Mouse (Mus musculus) ovary, postnatal 36 days (tissue): Measurements from ENCODE around the gene Tspan18.

Experiments
- DNase-seq: peaks from one replicate; pipeline ENCODE4 v3.0.0; 2022; ENCODE audit warnings: low spot score, mixed read lengths

Tspan18 gene

DNA sequence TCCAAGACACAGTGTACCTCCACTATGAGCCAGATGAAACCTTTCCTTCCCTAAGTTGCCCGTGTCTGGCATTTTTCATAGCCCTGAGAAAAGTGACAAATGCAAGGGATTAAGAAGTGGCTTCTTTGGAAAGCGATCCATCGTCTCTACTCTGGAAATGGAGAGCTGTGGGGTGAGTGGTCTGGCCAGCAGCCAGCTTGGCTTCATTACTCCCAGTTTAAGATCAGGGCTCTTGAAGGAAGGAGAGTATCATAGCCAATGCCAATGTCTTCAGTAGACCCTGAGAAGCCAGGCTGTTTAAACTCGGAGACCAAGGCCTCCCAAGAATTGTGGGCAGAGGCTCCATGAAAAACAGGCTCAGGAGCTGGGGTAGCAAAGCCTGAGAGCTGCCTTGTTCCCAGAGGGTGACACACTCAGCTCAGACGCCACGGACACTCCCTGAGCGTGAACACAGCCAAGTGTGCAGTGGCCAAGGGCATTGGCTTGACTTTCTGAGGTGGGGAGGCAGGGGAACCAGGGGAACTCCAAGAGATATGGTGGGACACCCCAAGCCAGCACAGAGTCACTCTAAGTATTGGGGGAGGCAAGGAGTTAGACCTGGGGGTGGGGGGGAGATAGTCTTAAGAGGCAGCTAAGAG lies 115.8 kb downstream of the Tspan18 start:
- DNase-seq = no peak

DNA sequence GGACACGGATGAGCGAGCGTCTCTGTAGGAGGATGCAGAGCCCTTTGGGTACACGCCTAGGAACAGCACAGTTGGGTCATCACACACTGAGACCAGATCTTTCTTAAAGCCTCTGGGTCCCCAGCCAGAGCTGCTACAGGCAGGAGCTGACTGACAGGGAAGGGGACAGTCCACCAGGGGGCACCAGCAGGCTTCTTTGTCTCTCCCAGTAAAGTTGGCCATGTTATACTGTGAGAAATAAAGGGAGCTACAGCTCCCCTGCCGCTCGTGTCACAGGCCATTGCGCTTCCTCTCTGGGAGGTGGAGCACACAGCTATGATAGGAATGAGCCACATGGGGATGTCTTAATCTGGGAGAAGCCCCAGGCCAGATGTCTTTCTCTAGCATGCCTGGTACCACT lies 117.3 kb downstream of the Tspan18 start:
- DNase-seq = peak; percentile 85

DNA sequence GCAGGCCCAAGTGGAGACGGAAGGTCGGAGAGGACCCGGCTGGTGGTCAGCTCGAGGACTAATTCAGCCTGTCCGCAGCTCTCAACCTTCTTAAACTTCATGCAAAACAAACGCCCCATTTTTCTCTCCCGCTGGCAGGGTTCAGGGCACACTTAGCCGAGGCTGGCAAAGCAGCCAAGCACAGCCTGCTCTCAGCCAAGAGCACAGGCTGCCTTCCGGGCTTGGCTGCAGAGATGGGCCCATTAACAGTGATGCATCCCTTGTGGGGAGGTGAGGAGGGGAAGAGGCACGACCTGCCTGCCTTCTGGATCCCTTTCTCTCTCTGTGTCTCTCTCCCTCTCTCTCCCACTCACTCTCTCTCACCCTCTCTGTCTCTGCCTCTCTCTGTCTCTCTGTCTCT lies 118.5 kb downstream of the Tspan18 start:
- no peak for DNase-seq

DNA sequence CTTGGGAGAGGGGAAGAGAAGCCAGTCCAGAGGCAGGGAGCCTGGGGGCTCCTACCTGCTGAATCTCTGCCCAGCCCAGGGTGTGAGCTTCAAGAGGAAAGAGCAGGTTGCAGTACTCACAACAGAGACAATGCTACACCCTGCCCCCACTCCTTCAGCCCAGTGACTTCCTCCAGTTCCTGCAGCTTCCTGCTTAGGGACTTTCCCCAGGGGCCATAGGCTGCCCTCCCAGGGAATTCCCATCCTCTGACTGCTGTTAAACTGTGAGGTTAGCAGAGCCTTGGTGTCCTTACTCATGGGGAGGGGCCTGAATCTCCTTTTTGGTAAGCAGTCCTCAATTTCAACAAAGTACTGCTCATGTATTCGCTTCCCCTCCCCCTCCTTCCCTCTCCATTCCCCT lies 120.1 kb downstream of the Tspan18 start:
- DNase-seq = no peak

DNA sequence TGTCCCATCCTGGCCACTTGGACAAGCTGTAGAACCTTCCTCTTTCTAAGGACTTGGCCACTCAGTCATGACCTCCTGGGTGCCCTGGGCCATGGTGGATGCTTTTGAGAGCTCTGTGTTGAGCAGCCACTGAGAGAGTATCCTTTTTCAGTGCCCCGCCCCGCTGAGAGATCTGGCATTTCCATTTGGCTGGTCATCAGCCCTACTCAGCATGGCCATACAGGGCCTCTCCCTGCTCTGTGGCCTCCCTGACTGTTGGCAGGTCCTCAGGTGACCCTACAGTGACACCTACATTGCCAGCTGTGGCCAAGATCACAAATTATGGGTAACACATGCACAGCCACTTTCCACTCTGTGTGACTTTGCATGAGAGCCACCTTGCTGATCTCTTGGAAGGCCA lies 121.4 kb downstream of the Tspan18 start:
- no peak for DNase-seq

DNA sequence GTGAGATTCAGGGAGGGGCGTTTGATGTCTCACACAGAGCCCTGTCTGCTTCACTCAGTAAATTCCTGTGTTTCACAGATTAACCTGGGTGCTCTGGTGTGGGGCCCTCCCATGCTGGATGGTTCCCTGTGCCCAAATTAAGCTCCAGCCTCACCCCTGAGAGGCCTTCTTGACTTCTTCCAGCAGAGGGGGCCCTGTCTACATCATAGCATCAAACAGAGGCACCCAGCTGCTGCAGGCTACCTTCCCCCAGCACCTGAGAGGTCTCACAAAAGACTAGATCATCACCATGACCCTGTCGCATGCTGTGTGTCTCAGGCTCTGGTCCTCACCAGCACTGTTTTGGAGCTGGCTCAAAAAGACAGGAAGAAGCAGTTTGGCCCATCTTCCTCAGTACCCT lies 121.9 kb downstream of the Tspan18 start:
- no peak for DNase-seq

DNA sequence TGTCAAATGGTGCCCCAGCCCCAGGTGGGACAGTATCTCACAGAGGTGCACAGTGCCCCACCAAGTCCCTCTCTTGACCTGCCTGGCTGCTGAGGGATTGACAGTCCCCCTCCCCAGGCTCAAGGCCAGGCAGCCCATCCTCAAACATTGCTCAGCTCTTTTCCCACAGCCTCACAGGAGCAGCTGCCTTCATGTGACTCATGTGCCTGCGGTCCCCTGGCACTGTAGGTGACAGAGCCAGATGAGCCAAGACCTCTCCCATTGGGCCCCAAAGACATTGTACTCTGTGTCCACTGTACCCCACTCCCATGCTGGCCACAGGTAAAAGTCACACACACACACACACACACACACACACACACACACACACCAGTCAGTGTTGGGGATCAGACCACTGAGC lies 128.2 kb downstream of the Tspan18 start:
- DNase-seq = no peak

DNA sequence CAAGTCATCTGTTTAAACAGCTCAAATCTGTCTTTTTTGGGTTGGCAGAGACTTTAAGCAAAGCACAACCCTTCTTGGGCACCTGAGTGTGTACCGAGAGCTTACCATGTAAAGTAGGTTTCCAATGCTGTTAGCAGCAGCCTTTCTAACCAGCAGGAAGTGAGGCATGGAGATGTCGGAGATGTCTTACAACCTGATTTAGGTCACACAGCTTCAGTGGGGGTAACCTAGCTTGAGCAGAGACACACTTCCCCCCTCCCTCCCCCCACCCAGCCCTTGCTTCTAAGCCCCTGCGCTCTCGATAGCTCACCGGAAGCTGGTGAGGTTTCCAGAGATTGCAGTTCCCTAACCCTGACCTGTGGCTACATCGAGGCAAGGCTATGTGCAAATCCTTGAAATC lies 129.7 kb downstream of the Tspan18 start:
- no peak for DNase-seq

DNA sequence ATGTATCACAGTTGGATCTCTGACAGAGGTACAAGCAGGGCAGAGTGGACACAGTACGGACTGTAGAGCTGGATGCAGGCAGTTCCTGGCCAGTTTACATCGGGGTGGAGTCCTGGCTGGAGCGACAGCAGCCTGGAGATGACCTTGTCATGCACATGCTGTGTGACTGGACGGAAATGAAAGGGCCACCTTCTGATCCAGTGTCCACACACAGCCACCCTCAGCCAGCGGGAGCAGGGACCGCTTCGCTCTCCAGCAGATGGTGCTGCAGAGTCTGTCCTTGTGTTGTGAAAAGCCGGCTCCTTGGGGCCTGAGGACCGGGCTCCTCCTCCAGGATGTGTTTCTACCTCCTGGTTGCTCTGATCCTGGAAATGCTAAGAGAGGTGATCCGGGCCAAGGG lies 130.6 kb downstream of the Tspan18 start:
- peak; percentile 63 for DNase-seq

DNA sequence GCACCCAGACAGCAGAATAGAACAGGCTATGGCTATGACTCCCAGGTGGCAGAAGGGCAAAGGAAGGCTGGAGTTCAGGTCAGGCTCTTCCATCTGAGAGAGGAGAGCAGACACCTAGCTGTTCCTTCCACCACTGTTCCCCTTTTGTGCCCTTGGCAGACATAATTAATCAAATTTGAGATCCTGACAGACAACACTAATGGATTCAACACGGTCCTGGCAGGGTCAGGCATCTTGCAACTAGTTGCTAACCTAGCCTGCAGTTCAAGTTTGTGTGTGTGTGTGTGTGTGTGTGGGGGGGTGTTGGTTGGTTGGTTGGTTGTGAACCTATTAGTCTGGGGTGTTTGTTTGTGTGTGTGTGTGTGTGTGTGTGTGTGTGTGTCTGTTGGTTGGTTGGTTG lies 131.5 kb downstream of the Tspan18 start:
- no peak for DNase-seq

DNA sequence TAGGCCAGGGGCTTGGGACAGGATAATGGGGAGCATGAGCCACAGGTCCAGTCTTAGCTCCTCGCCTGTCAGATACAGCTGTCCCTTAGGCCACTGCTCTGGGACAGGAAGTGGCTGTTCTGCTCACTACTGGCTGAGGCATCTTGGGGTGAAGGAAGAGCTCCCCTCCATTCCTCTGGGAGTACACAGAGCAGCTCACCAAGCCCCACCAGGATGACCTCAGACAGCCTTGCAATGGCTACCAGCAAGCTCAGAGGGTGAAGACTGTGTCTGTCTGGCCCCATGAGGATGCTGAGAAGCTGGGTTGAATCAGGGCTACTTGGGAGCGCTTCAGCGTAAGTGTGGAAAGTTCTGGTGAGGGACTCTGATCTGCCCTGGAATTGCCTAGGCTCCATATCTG lies 132.3 kb downstream of the Tspan18 start:
- no peak for DNase-seq

DNA sequence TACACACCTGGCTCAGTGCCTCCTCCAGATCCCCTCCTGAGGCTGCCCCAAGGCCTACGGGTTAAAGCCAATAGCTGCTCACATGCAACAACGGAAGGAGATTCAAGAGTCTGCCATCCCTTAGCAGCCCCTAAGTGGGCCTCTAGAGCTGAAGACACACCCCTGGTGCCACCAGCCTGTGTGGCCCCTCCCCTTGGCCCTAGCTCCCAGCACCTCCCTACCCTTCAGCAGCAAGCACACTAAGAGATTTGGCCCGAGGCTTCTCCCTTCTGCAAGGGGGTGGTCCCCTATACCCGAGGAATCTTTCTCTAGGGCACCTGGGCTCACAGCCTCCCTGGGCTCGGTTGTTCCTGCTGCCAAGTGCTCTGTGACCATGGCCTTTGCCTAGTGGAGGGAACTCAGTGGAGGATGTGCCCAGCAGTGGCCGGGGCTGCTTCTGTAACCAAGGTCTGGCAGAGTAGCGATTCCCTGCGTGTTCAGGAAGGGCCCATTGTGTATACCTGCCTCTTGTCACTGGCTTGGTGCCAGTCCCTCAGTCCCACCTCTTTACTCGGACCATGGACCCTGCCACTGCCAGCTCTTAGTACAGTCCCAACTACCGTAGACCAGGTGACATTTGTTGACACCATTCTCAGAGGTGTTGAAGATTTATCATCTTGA lies 133.5 kb downstream of the Tspan18 start:
- DNase-seq = no peak

DNA sequence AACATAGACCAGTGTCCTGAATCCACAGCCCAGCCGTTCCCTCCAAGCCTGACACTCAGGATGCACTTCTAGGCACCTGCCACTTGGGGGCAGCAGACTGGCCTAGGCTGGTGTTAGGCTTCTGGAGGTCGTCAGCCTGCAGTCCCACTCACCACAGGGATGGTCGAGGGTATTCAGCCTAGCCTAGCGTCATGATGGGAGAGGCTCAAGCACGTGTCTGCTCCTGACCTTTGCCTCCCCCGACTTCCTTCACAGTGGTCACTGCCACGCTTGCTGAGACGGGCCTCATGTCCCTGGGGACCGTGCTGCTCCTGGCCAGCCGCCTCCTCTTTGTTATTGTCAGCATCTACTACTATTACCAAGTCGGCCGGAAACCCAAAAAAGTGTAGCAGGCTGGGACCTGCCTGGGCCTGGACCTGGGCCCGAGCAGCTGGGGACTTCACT lies 134.8 kb downstream of the Tspan18 start:
- peak; percentile 47 for DNase-seq

DNA sequence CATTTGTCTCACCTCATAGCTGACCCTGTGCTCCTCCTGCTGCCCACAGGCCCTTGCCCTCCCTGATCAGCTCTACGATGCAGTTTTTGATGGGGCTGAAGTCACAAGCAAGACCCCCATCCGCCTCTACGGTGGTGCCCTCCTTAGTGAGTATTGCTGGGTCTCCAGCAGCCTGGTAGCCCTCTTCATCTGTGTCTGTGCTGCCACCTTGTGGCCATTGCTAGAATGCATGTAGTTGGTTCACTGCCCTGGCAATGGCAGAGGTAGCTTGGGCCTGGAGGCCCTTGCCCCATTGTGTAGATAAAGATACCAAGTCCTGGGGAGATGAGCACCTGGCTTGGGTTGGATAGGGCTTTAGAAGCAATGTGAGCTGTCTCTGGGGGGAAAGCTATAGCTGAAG lies 135.5 kb downstream of the Tspan18 start:
- peak; percentile 88 for DNase-seq

DNA sequence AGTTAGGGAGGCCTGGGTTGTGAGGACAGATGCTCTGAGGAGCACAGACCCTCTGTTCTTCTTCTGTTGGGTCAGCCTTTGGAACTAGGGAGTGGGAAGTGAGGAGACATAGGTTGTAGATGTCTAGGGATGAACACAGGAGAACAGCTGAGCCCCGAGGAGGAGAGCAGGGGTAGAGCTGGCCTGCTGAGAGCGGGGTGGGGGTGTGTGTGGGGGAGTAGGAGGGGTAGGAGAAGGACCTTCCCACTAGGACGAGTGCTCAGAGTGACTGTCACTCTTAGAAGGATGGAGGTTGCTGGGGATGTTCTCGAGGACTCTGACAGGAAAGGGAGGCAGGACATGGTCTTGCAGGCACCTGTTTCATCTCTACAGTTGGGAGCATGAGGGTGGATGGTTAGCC lies 140.5 kb downstream of the Tspan18 start:
- no peak for DNase-seq

DNA sequence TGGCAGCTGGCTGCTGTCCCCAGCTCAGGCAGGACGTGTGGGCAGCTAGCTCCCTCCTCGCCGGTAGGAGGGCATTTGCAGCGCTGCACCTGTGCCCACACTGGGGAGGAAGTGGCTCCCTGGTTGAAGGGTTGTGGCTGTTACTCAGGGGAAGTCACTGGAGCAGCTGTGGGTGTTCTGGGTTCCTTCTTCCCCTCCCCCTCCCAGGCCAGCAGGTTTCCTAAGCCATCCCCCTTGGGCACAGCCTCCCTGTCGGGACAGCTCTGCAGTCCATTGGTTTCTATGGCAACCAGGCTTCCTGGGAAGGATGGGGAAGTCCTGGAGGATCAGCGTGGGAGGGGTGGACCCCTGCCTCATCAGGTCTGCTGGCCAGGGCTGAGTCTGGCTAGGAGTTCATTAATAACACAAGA lies 141.6 kb downstream of the Tspan18 start:
- no peak for DNase-seq

DNA sequence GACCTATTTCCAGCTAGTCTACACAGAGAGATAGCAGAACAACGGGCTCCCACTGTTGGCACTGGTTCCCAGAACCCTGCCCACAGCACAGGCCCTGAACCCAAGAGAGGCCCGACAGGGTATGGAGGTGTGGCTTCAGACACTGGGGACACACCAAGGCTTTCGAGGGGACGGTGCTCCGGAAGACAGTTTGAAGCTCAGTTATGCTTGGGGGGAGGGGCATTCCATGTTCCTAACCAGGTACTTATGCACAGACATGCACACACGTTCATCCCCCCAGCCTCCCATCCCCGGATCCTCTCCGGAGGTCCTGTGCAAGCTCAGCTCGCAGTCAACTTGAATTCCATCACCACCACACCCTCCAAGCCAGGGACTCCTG lies 142.1 kb downstream of the Tspan18 start:
- no peak for DNase-seq

DNA sequence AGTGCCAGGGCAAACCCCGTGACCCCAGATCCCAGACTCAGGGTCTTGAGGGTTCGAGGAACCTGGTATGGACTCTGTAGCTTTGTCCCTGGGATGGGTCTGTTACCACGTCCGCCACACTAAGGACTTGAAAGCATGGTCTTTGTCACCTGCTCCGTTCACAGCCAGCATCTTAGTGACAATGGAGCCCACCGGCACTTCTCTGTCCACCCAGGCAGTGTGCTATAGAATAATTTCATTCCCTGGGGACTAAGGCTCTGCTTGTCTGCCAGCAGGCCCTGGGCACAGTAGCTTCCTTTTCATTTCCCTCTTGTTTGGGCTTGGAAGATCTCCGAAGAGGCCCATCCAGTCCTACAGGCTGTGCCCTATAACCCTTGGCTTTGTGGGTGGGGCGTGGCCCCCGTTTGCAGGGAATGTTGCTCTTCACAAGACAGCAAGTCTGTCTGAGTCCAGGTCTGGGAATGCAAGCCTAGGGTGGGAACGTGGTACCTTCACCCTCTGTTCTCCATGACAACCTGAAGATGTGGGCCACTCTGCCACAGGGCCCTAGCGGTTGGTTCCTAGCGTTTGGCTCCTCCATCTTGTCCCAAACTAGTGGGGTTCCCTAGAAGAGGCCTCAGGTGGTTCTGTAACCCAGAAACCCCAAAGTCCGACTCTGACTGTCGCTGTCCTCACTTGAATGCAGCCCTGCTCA lies 142.7 kb downstream of the Tspan18 start:
- DNase-seq = no peak

DNA sequence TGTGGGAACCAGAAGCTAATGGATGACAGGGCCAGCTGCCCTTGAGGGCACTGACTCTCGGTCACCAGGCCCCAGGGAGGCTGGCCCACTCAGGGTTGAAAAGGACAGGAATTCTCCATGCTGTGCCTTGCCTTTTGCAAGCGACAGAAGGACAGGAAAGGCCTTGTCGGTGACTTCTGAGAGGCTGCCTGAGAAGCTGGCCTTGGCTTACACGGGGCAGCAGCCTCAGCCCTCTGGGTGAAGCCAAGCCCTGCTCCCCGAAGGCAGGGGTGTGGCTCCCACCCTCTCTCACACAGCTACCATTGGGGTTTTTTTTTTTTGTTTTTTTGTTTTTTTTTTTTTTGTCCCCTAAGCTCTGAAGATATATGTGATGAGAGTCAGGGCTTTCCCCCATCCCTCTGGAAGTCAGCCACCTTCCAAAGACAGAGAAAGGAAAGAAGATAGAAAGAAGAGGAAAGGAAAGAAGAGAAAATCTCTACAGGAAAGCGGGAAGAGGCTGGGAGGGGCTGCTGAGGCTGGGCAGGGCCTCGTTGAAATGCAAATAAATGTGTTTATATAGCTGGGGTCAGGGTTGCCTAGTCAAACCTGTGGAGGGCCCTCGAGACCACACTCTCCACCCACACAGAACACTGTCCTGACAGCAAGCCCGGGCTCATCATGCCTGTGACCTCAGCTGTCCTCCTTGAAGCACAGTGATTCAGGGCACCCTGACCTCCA lies 143.4 kb downstream of the Tspan18 start:
- DNase-seq = peak; percentile 25

DNA sequence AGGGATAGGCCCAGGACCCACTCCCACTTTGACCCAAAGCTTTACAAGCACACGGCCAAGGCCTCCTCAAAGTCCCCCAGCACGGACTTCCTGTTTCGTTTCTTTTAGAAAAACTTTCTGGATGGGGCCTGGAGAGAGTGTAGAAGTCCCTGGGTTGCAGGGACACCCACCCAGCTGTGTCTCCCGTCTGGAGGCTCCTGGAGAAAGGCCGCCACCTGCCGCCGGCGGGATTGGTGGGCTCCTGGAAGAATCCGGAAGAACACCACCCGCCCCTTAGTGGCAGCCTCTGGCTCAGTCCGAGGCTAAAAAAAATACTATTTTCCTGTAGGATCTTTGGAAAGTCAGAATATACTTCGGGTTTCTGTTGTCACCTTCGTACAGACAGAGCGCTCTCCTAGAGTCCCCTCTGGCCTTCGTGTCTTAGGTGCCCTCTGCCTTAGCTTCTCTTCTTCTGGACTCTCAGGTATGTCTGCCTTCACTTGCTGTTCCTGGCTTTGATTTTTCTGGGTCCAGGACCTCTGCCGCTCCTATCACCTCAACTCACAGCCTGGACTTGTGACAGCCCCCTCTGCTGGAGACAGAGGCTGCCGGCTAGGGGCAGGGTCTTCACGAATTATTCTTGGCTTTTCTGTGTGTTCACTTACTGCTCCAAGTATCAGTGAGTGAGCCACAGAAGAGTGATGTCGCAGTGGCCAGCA lies 145.4 kb downstream of the Tspan18 start:
- peak; percentile 60 for DNase-seq

DNA sequence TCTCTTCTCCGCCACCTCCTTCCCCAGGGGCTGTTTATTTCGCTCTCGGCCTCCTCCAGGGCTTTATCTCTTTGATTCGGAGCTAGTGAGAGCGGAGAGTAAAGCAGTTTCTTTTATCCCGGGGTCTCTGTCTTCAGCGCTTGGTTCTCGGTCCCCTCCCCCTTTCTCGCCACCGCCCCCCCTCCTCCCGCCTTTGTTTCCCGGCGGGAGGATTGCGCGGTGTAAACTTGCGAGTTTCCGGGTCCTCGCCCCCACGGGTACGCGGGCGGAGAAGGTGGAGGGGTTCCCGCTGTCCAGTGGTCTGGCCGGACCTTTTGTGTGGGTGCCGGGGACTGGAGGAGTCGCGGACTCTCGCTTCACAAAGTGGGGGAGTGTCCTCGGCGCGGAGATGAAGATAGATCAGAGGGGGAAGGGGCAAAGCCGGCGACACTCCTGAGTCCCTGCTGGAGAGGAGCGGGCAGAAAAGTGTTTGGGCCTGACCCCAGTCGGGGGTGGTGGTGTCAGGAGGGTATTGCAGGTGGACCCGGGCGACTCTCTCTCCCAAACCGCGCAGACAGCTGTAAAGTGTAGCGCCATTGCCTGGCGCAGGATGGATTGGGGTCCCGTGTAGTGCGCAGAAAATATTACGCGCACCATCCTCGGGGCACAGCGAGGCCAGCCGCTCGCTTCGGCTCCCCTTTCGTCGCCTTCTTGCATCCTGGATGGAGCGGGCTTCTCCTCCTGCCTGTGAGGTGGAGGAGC lies 146.1 kb downstream of the Tspan18 start:
- peak; percentile 38 for DNase-seq
